Mouse (Mus musculus) embryonic facial prominence, embryonic 14.5 days (tissue): ENCODE results near the gene Dnah1. TPM values are rescaled to one million over a fixed set of nuclear protein-coding genes. Genes with fewer than 3 reads are reported as not detected.

Experiments used
- ATAC-seq: fragments of 200-750 bp; cut with Nextera tagmentation; 2 replicates; pipeline ENCODE4 v1.8.0; 2017; ENCODE audit warnings: low read depth, moderate number of reproducible peaks, moderate TSS enrichment
- DNase-seq: peaks from one replicate; pipeline ENCODE4 v3.0.0-alpha.2; 2015; ENCODE audit warnings: low spot score
- H3K27ac ChIP-seq: fragments of 300-500 bp; sonication (generic); replicated peaks from 2 replicates; pipeline ENCODE4 v1.5.1; 2014; ENCODE audit warnings: low read depth, mild to moderate bottlenecking, low read length, moderate library complexity
- H3K27me3 ChIP-seq: fragments of 300-500 bp; sonication (generic); replicated peaks from 2 replicates; pipeline ENCODE4 v1.6.1; 2014; ENCODE audit warnings: low read length; ENCODE audit not compliant: control insufficient read depth, insufficient read depth
- H3K36me3 ChIP-seq: fragments of 300-500 bp; sonication (generic); 2 replicates; pipeline ENCODE4 v1.6.1; 2014; ENCODE audit warnings: low read length, mixed read lengths; ENCODE audit not compliant: control insufficient read depth, insufficient read depth
- H3K4me1 ChIP-seq: fragments of 300-500 bp; sonication (generic); 2 replicates; pipeline ENCODE4 v1.6.1; 2014; ENCODE audit warnings: antibody characterized with exemption, low read length; ENCODE audit not compliant: control insufficient read depth, insufficient read depth
- H3K4me2 ChIP-seq: fragments of 300-500 bp; sonication (generic); 2 replicates; pipeline ENCODE4 v1.6.1; 2014; ENCODE audit warnings: low read depth, mild to moderate bottlenecking, low read length, moderate library complexity, mixed read lengths
- H3K4me3 ChIP-seq: fragments of 300-500 bp; sonication (generic); 2 replicates; pipeline ENCODE4 v1.5.1; 2014; ENCODE audit warnings: low read depth, mild to moderate bottlenecking, low read length
- H3K9ac ChIP-seq: fragments of 300-500 bp; sonication (generic); 2 replicates; pipeline ENCODE4 v1.6.1; 2014; ENCODE audit warnings: low read depth, mild to moderate bottlenecking, low read length, moderate library complexity, mixed read lengths
- H3K9me3 ChIP-seq: fragments of 300-500 bp; sonication (generic); 2 replicates; pipeline ENCODE4 v1.6.1; 2016; ENCODE audit warnings: low read length; ENCODE audit not compliant: control insufficient read depth
- WGBS: fragments of 180-500 bp; shearing (Covaris S2); extraction: QIAGEN DNeasy Blood & Tissue Kit; methylation state at CpG from one replicate; pipeline ENCODE4 v1.1.7; 2014; 5-methylcytosine and 5-hydroxymethylcytosine counted together
- polyA plus RNA-seq: library from polyadenylated mRNA; unstranded; fragments of >200 nt; fragmentation: Nextera tagmentation; extraction: Ambion mirVana; gene quantifications from 2 replicates; pipeline ENCODE4 v1.2.1, GENCODE M21; 2014

The Dnah1 gene
- polyA plus RNA-seq, 1 experiment from 2014 or later, result 5.9 TPM

DNA sequence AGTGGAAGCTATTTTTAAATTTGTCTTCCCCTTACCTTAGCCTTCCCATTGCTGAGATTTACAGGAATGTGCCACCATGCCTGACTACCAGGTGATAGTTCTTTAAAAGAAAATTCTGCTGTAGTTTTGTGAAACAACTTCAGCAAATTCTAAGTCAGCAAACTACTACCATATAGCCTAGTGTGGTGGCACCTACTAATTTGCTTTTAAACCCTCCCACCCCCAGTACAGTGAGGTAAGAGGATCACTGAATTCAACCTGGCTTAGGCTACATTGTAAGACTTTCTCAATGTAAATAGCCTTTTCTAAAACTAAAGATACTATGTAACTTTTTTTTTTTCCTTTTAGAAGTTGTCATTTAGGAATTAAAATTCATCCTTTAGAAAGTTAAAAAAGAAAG is 14.3 kb upstream of the Dnah1 start:
- Histone ChIP-seq H3K9ac (no peak overlapping the region; the same call in 1 of the 2 replicates), H3K27me3 (no peaks in the 10 kb centered on the region), H3K4me2 (peak overlapping the region; percentile 67), H3K27ac (no peak overlapping the region), H3K9me3 (no peaks in the 10 kb centered on the region), H3K36me3 (peaks cover 19% of the 10 kb centered on the region; the same call in 1 of the 2 replicates), H3K4me3 (peak overlapping the region; percentile 91), H3K4me1 (peaks cover 4% of the 10 kb centered on the region)
- DNase-seq, result no peak
- no peak for ATAC-seq

DNA sequence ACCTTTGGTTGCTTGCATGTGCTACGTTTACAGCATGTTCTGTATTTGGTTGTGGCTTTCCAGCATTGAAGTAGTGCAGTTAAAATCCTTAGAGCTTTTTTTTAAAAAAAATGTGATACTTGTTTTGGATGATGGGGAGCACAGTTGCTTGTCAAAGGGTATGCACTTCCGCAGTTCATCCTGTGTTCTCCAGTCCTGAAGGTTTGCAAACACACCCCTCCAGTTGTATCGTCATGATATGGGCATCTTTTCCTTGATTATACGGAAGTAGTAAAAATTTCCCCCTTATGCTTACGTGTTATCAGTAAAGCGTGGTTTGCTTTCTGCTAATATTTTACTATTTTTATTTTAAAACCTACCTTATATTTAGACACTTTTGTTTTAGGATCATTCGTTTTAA is 13.7 kb upstream of the Dnah1 start:
- Histone ChIP-seq H3K9me3 (no peaks in the 10 kb centered on the region), H3K4me2 (peak overlapping the region; percentile 67), H3K27me3 (no peaks in the 10 kb centered on the region), H3K4me3 (peak overlapping the region; percentile 91), H3K4me1 (peaks cover 4% of the 10 kb centered on the region), H3K9ac (peak overlapping the region; percentile 91), H3K27ac (0 out of 2 replicates have a peak overlapping the region, but pooled peaks have one; percentile 95), H3K36me3 (peaks cover 18% of the 10 kb centered on the region; the same call in 1 of the 2 replicates)
- DNase-seq (no peak), ATAC-seq (no peak)
- 39% methylated on average over 7 of the region's 7 CpGs for WGBS

DNA sequence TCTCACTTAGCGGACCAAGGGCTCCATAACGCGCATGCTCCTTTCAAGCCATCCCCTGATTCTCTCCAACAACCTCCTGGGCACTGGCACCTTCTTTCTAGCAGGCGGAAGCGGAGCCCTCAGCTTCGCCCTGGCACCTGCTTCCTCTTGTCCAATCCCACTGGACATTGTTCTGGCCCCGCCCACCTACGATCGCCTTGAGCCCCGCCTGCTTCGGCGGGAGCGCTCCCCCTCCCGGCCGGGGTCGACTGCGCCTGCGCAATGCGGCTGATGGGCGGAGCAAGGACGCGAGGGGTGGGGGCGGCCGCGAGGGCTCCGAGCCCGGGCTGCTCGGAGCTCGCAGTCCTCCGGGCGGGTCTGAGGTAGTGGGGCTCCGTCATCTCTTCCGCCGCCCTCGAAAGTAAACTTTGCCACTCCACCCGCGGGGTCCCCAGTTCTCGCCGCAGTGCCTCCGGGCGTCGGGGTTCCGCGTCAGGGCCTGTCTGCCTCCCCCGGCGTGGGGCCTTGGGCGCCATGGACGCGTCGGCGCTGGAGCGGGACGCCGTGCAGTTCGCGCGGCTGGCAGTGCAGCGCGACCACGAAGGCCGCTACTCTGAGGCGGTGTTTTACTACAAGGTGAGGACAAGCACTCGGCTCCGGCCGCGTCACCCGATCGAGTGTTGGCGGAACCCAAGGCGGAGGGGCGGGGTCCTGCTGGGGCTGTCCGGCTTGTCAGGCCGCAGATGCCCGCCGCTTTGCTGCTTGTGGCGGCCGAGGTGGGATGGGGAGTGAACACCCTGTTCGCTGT is 12.9 kb upstream of the Dnah1 start, which contains the start of gene Capn7:
Gene Capn7 (plus strand): TSS at position 270 of the 787 bp plus-strand sequence.
- peak within 1 kb of the TSS; percentile 95 for H3K27ac ChIP-seq
- H3K36me3 ChIP-seq, result peaks cover 15% of the 10 kb centered on the region; the same call in 1 of the 2 replicates
- no peaks in the 10 kb centered on the region for H3K27me3 ChIP-seq
- H3K4me1 ChIP-seq, result peaks cover 4% of the 10 kb centered on the region
- peak within 1 kb of the TSS; percentile 91 for H3K9ac ChIP-seq
- H3K4me3 ChIP-seq, result peak within 1 kb of the TSS; percentile 91
- WGBS, result under 1% methylated on average over 51 of the region's 78 CpGs
- peak; percentile 96 for ATAC-seq
- no peaks in the 10 kb centered on the region for H3K9me3 ChIP-seq
- H3K4me2 ChIP-seq, result peak within 1 kb of the TSS; percentile 67
- DNase-seq, result peak; percentile 98

DNA sequence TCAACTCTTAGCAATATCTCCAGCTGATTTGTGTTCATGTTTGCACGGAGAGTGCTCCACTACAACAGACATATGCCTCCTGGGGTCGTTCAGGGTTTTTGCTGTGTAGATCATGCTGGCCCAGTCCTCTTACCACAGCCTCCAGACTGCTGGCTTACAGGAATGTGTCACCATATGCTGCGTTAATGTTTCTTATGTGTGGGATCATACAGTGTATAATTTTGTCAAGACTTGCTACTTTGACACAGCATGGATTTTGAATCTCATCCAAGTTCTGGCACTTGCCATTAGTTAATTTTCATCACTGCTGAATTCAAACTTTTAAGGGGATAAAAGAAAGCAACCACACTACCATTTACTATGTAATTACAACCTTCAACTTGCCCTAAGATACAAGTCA is 12.1 kb upstream of the Dnah1 start:
- peak overlapping the region; percentile 67 for H3K4me2 ChIP-seq
- peaks cover 4% of the 10 kb centered on the region for H3K4me1 ChIP-seq
- peak overlapping the region; percentile 91 for H3K4me3 ChIP-seq
- peak overlapping the region; percentile 91; the same call in 1 of the 2 replicates for H3K9ac ChIP-seq
- DNase-seq, result no peak
- no peak overlapping the region for H3K27ac ChIP-seq
- ATAC-seq, result no peak
- H3K27me3 ChIP-seq, result no peaks in the 10 kb centered on the region
- H3K36me3 ChIP-seq, result peaks cover 9% of the 10 kb centered on the region; the same call in 1 of the 2 replicates
- 56% methylated on average over 3 of the region's 3 CpGs for WGBS
- no peaks in the 10 kb centered on the region for H3K9me3 ChIP-seq

DNA sequence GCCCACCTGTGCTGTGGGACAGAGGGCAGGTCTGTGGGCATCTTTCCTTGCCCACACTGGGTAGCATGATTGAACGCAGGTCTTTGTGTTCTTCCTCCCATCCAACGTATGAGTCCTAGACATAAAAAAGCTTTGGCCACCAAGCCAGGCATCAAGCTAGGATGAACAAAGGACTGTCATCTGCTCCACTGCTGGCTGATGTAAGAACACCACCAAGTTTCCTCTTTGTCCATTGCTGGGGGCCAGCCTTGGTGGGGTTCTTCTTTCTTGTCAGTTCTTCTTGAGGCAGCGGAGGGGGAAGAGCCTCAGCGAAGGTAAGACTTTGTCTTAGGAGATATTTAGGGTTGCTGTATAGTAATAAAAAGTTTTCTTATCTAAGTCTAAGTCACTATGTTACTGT is 7.3 kb upstream of the Dnah1 start:
- no peaks in the 10 kb centered on the region for H3K27me3 ChIP-seq
- no peak for DNase-seq
- H3K9ac ChIP-seq, result no peak overlapping the region
- H3K27ac ChIP-seq, result no peak overlapping the region
- H3K4me3 ChIP-seq, result no peak overlapping the region
- ATAC-seq, result no peak
- WGBS, result 85% methylated on average over 4 of the region's 4 CpGs
- H3K36me3 ChIP-seq, result no peaks in the 10 kb centered on the region
- no peaks in the 10 kb centered on the region for H3K9me3 ChIP-seq
- H3K4me1 ChIP-seq, result no peaks in the 10 kb centered on the region
- H3K4me2 ChIP-seq, result no peak overlapping the region

DNA sequence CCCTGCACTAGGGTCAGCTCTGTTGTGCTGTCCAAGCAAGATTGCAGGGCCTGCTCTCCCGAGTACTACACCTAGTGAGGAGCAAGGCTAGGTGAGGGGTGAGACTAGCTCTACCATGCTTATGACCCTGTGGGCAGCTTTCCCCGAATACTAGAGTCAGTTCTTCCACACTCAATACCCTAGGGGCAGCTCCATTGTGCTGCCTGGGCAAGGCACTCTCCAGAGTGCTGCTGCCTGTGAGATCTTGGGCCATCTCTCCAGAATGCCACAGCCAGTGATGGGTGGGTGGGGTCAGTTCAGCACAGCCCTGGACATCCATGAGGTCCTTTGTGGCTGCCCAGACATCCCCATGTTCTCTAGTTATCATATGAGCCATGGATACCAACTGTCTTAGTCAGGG is 6.0 kb upstream of the Dnah1 start:
- H3K4me3 ChIP-seq, result no peak overlapping the region
- ATAC-seq (no peak), DNase-seq (no peak)
- no peak overlapping the region for H3K4me2 ChIP-seq
- no peaks in the 10 kb centered on the region for H3K36me3 ChIP-seq
- WGBS, result 39% methylated on average over 2 of the region's 2 CpGs
- H3K9ac ChIP-seq, result no peak overlapping the region
- no peaks in the 10 kb centered on the region for H3K9me3 ChIP-seq
- no peaks in the 10 kb centered on the region for H3K27me3 ChIP-seq
- H3K27ac ChIP-seq, result no peak overlapping the region
- H3K4me1 ChIP-seq, result no peaks in the 10 kb centered on the region

DNA sequence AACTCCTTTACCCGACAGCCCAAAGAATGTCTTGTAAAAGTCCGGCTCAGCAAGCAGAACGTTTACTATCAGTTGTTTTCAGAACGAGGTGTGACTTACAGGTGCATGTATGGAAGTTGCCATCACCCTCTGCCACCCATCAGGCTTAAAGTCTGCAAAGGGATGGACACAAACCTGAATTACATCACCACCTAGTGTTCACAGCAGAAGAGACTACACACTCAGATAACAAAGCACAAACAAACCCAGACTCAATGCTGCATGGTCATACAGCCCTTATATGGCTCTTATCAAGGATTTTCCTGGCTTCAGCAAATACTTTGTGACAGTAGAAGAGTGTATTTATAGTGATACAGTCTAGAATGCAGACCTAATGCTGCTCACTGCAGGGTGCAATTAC is 4.0 kb upstream of the Dnah1 start:
- Histone ChIP-seq H3K27ac (no peak overlapping the region), H3K9me3 (no peaks in the 10 kb centered on the region), H3K9ac (no peak overlapping the region), H3K4me1 (no peaks in the 10 kb centered on the region; the same call in 1 of the 2 replicates), H3K4me3 (no peak overlapping the region), H3K4me2 (no peak overlapping the region), H3K36me3 (no peaks in the 10 kb centered on the region), H3K27me3 (no peaks in the 10 kb centered on the region)
- DNase-seq, result no peak
- WGBS, result 77% methylated on average over 4 of the region's 4 CpGs
- no peak for ATAC-seq

DNA sequence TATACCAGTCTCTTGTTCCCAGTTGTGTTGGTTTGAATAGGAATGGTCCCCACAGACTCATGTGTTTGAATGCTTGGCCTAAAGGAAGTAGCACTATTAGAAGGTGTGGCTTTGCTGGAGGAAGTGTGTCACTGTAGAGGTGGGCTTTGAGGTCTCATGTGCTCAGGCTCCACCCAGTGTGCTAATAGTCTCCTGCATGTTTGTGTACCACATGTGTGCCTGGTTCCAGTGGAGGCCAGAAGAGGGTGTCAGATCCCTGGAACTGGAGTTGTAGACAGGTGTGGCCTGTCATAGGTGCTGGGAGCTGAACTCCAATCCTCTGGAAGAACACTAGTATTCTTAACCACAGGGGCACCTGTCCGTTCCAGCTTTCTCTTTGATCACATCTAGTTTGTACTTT is 3.5 kb upstream of the Dnah1 start:
- no peak for DNase-seq
- no peaks in the 10 kb centered on the region; the same call in 1 of the 2 replicates for H3K4me1 ChIP-seq
- H3K36me3 ChIP-seq, result no peaks in the 10 kb centered on the region
- no peak overlapping the region for H3K4me3 ChIP-seq
- H3K4me2 ChIP-seq, result no peak overlapping the region
- 93% methylated on average over 1 of the region's 1 CpGs for WGBS
- no peaks in the 10 kb centered on the region for H3K27me3 ChIP-seq
- no peak overlapping the region for H3K9ac ChIP-seq
- H3K27ac ChIP-seq, result no peak overlapping the region
- ATAC-seq, result no peak
- no peaks in the 10 kb centered on the region for H3K9me3 ChIP-seq

DNA sequence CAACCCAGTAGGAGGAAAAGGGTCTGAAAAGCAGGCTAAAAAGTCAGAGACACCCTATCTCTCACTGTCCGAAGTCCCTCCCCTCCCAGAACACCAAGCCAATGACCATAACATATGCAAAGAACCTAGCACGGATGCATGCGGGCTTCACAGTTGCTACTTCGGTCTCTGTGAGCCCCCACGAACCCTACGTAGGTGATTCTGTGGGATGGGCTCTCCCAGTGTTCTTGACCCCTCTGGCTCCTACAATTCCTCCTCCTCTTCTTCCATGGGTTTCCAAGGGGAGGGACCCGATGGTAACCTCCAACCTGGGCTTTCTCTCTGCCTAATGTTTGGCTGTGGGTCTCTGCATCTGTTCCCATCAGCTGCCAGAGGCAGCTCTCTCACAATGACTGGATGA is 3.1 kb upstream of the Dnah1 start:
- DNase-seq (no peak), ATAC-seq (no peak)
- Histone ChIP-seq H3K4me2 (no peak overlapping the region), H3K4me1 (no peaks in the 10 kb centered on the region; the same call in 1 of the 2 replicates), H3K36me3 (no peaks in the 10 kb centered on the region), H3K27me3 (no peaks in the 10 kb centered on the region), H3K9ac (no peak overlapping the region), H3K9me3 (no peaks in the 10 kb centered on the region), H3K4me3 (no peak overlapping the region), H3K27ac (no peak overlapping the region)
- 67% methylated on average over 7 of the region's 7 CpGs for WGBS
